23 mouse cellular contexts compared by ENCODE assay signal in genomic region chr8:106753436-106753835, GRCm38 (mm10).
DNase-seq lines count a peak whose midpoint lies in the region; ATAC-seq and TF ChIP-seq lines count a peak whose summit lies in the region.
"Had no signal": no experiment of that assay in that cellular context is flagged by ENCODE, and none has a peak within 500 bp of the region (broad histone marks: within the 10 kb centered on the region; RNA-seq: fewer than 3 reads in every experiment).

No protein-coding gene starts in this region.

- ATAC-seq in kidney, embryonic 14.5 days (ENCODE audit: low FRiP score, low TSS enrichment), result no peak
- ATAC-seq in liver, embryonic 11.5 days (replicated peaks; ENCODE audit: low FRiP score), result no peak
- 0 out of 2 replicates have a peak, but pooled peaks have one; percentile 19 for ATAC-seq in kidney, embryonic 16.5 days (ENCODE audit: low FRiP score, low TSS enrichment)
- no peak for ATAC-seq in erythroblast, adult 5-6 weeks (replicated peaks; ENCODE audit: low FRiP score, poor library complexity, severe bottlenecking)
- ATAC-seq: forebrain, embryonic 14.5 days; forebrain, postnatal 0 days had no signal

- H3K36me3 ChIP-seq in kidney, adult 2 months (ENCODE audit: control insufficient read depth, insufficient read depth, low read length), result peaks cover 2% of the 10 kb centered on the region; the same call in 1 of the 2 replicates
- no peaks in the 10 kb centered on the region for H3K36me3 ChIP-seq in kidney, embryonic 14.5 days (ENCODE audit: control insufficient read depth, insufficient read depth, low read length)
- peaks cover 2% of the 10 kb centered on the region for H3K36me3 ChIP-seq in liver, adult 2 months (ENCODE audit: control insufficient read depth, insufficient read depth, low read length)
- no peaks in the 10 kb centered on the region for H3K36me3 ChIP-seq in liver, embryonic 11.5 days (ENCODE audit: control insufficient read depth, insufficient read depth, low read length)
- H3K36me3 ChIP-seq in kidney, embryonic 16.5 days (ENCODE audit: insufficient read depth, low read length), result no peaks in the 10 kb centered on the region
- H3K36me3 ChIP-seq: hindbrain, embryonic 12.5 days; hindbrain, embryonic 15.5 days had no signal

- WGBS in kidney, adult 2 months, result 37% methylated on average over 3 of the region's 3 CpGs
- 29% methylated on average over 3 of the region's 3 CpGs for WGBS in kidney, embryonic 14.5 days
- 14% methylated on average over 3 of the region's 3 CpGs for WGBS in liver, adult 2 months
- 54% methylated on average over 3 of the region's 3 CpGs for WGBS in liver, embryonic 11.5 days
- WGBS in kidney, embryonic 16.5 days, result 26% methylated on average over 3 of the region's 3 CpGs

- H3K4me2 ChIP-seq in kidney, embryonic 14.5 days (replicated peaks; ENCODE audit: low read depth, low read length), result no peak overlapping the region
- no peak overlapping the region for H3K4me2 ChIP-seq in liver, embryonic 11.5 days
- no peak overlapping the region for H3K4me2 ChIP-seq in kidney, embryonic 16.5 days (replicated peaks; ENCODE audit: low read depth, low read length)
- H3K4me2 ChIP-seq: heart, embryonic 11.5 days; hindbrain, embryonic 12.5 days; hindbrain, embryonic 15.5 days had no signal

- no peaks in the 10 kb centered on the region for H3K9me3 ChIP-seq in kidney, embryonic 14.5 days (ENCODE audit: control insufficient read depth, low read length)
- H3K9me3 ChIP-seq in liver, embryonic 11.5 days (ENCODE audit: control insufficient read depth, low read length), result no peaks in the 10 kb centered on the region
- no peaks in the 10 kb centered on the region for H3K9me3 ChIP-seq in kidney, embryonic 16.5 days (ENCODE audit: low read length)
- H3K9me3 ChIP-seq: G1E; hindbrain, embryonic 12.5 days; hindbrain, embryonic 15.5 days had no signal

- no peaks in the 10 kb centered on the region for H3K79me2 ChIP-seq in liver, adult 2 months (ENCODE audit: control insufficient read depth, insufficient read depth, low read length)

- peaks cover 3% of the 10 kb centered on the region; the same call in 1 of the 2 replicates for H3K4me1 ChIP-seq in kidney, adult 2 months (ENCODE audit: control insufficient read depth, insufficient read depth, low read length)
- H3K4me1 ChIP-seq in kidney, embryonic 14.5 days (ENCODE audit: control insufficient read depth, insufficient read depth, low read length), result no peaks in the 10 kb centered on the region
- peaks cover 4% of the 10 kb centered on the region for H3K4me1 ChIP-seq in liver, adult 2 months (ENCODE audit: control insufficient read depth, insufficient read depth, low read length)
- H3K4me1 ChIP-seq in liver, embryonic 11.5 days (replicated peaks; ENCODE audit: control insufficient read depth, insufficient read depth, low read length), result no peaks in the 10 kb centered on the region
- H3K4me1 ChIP-seq in kidney, embryonic 16.5 days (ENCODE audit: insufficient read depth, low read length), result peaks cover 5% of the 10 kb centered on the region; the same call in 1 of the 2 replicates
- H3K4me1 ChIP-seq: hindbrain, embryonic 12.5 days; hindbrain, embryonic 15.5 days had no signal

- no peaks in the 10 kb centered on the region for H3K27me3 ChIP-seq in kidney, adult 2 months (replicated peaks; ENCODE audit: control insufficient read depth, insufficient read depth, low read length)
- H3K27me3 ChIP-seq in kidney, embryonic 14.5 days (ENCODE audit: control insufficient read depth, insufficient read depth, low read length), result no peaks in the 10 kb centered on the region
- no peaks in the 10 kb centered on the region for H3K27me3 ChIP-seq in liver, adult 2 months (ENCODE audit: control insufficient read depth, insufficient read depth, low read length)
- no peaks in the 10 kb centered on the region for H3K27me3 ChIP-seq in liver, embryonic 11.5 days (replicated peaks; ENCODE audit: control insufficient read depth, insufficient read depth, low read length)
- no peaks in the 10 kb centered on the region for H3K27me3 ChIP-seq in kidney, embryonic 16.5 days (ENCODE audit: insufficient read depth, low read length)
- H3K27me3 ChIP-seq: CH12.LX; hindbrain, embryonic 12.5 days; hindbrain, embryonic 15.5 days had no signal

- peak; percentile 48 for DNase-seq in kidney, adult 2 months
- peak; percentile 22 for DNase-seq in liver, adult 2 months (ENCODE audit: extremely low read depth, low read depth, low spot score)
- DNase-seq in liver, embryonic 11.5 days (ENCODE audit: low spot score), result no peak
- DNase-seq in kidney, postnatal 10 days, result peak; percentile 27
- DNase-seq: adrenal gland, adult 8-10 months; adrenal gland, postnatal 36 days; B cell, adult 2 months; cerebellum, adult 18-20 months; cerebellum, adult 9-10 months; cerebellum, postnatal 14 days; forebrain, postnatal 0 days; gastrocnemius, adult 2 months; gastrocnemius, postnatal 14 days; heart, adult 11 months had no signal

- H3K4me3 ChIP-seq in kidney, adult 2 months (ENCODE audit: insufficient read depth, low read depth, low read length), result no peak overlapping the region
- no peak overlapping the region for H3K4me3 ChIP-seq in kidney, embryonic 14.5 days (ENCODE audit: low read length)
- no peak overlapping the region for H3K4me3 ChIP-seq in liver, adult 2 months (ENCODE audit: insufficient read depth, low read depth, low read length)
- no peak overlapping the region for H3K4me3 ChIP-seq in liver, embryonic 11.5 days (ENCODE audit: low read depth, low read length)
- H3K4me3 ChIP-seq in kidney, embryonic 16.5 days (ENCODE audit: low read length), result no peak overlapping the region
- H3K4me3 ChIP-seq: gastrocnemius, adult 2 months; hindbrain, embryonic 12.5 days; hindbrain, embryonic 15.5 days had no signal

- H3K9ac ChIP-seq in kidney, embryonic 14.5 days (ENCODE audit: low read depth, low read length), result no peak overlapping the region
- no peak overlapping the region for H3K9ac ChIP-seq in liver, adult 2 months (ENCODE audit: low read depth, low read length)
- no peak overlapping the region for H3K9ac ChIP-seq in liver, embryonic 11.5 days (ENCODE audit: low read depth, low read length)
- H3K9ac ChIP-seq in kidney, embryonic 16.5 days (replicated peaks; ENCODE audit: low read length), result no peak overlapping the region
- H3K9ac ChIP-seq: forebrain, postnatal 0 days; hindbrain, embryonic 12.5 days; hindbrain, embryonic 15.5 days had no signal

- H3K27ac ChIP-seq in kidney, adult 2 months (ENCODE audit: insufficient read depth, low read depth, low read length), result peak overlapping the region; percentile 50; the same call in 1 of the 2 replicates
- no peak overlapping the region for H3K27ac ChIP-seq in kidney, embryonic 14.5 days (ENCODE audit: low read depth, low read length)
- no peak overlapping the region for H3K27ac ChIP-seq in liver, adult 2 months (replicated peaks; ENCODE audit: insufficient read depth, low read depth, low read length)
- H3K27ac ChIP-seq in liver, embryonic 11.5 days (ENCODE audit: low read depth, low read length), result no peak overlapping the region
- 0 out of 2 replicates have a peak overlapping the region, but pooled peaks have one; percentile 50 for H3K27ac ChIP-seq in kidney, embryonic 16.5 days (ENCODE audit: low read length)
- H3K27ac ChIP-seq: gastrocnemius, adult 2 months; hindbrain, embryonic 12.5 days; hindbrain, embryonic 15.5 days had no signal

- no peak for TF ChIP-seq POLR2A in kidney, adult 2 months (IDR thresholded peaks at IDR 0.05; ENCODE audit: low read depth, low read length)
- no peak for TF ChIP-seq POLR2A in liver, adult 2 months (IDR thresholded peaks at IDR 0.05; ENCODE audit: extremely low read depth, insufficient read depth, low read length)

- no peak for TF ChIP-seq CTCF in kidney, adult 2 months (conservative IDR thresholded peaks at IDR 0.05; ENCODE audit: insufficient read depth, insufficient read length, low read depth, low read length)
- no peak for TF ChIP-seq CTCF in liver, adult 2 months (IDR thresholded peaks at IDR 0.05; ENCODE audit: low read depth, low read length)

Comparison
In these comparisons a context has a peak if more than half of its experiments do, and no peak if none do; other contexts are left out.
1. H3K27ac ChIP-seq: peak in kidney, adult 2 months (single experiment) and kidney, embryonic 16.5 days (single experiment); none in kidney, embryonic 14.5 days (single experiment), liver, adult 2 months (single experiment) and liver, embryonic 11.5 days (single experiment).